8 mouse cellular contexts compared by ENCODE assay signal in genomic region chr9:72881026-72881768, GRCm38 (mm10). TPM values are rescaled to one million over a fixed set of nuclear protein-coding genes. Genes with fewer than 3 reads are reported as not detected.
DNase-seq lines count a peak whose midpoint lies in the region; ATAC-seq and TF ChIP-seq lines count a peak whose summit lies in the region.

No protein-coding gene starts in this region.

- peak; percentile 12 to 14 for DNase-seq in cerebellum, adult 18-20 months
- DNase-seq in adipocyte (ENCODE audit: low spot score), result peak; percentile 69
- peak; percentile 57 for DNase-seq in forebrain, embryonic 14.5 days (ENCODE audit: low spot score)
- peak; percentile 64 for DNase-seq in hindbrain, postnatal 0 days (ENCODE audit: low spot score)
- DNase-seq in liver, postnatal 0 days, result peak; percentile 56

- WGBS in forebrain, embryonic 14.5 days, result 20% methylated on average over 15 of the region's 15 CpGs
- 16% methylated on average over 15 of the region's 15 CpGs for WGBS in hindbrain, postnatal 0 days
- WGBS in liver, postnatal 0 days (ENCODE audit: insufficient replicate concordance), result 16% methylated on average over 15 of the region's 15 CpGs
- 22% methylated on average over 15 of the region's 15 CpGs for WGBS in stomach, embryonic 16.5 days

- TF ChIP-seq EP300 in liver, postnatal 0 days (IDR thresholded peaks at IDR 0.05; ENCODE audit: low read depth), result no peak; the same call in 1 of the 2 replicates

- no peaks in the 10 kb centered on the region for H3K9me3 ChIP-seq in forebrain, embryonic 14.5 days (replicated peaks; ENCODE audit: control insufficient read depth, low read length)
- no peaks in the 10 kb centered on the region for H3K9me3 ChIP-seq in hindbrain, postnatal 0 days (ENCODE audit: low read length)
- no peaks in the 10 kb centered on the region for H3K9me3 ChIP-seq in liver, postnatal 0 days (ENCODE audit: low read length)
- H3K9me3 ChIP-seq in stomach, embryonic 16.5 days (replicated peaks; ENCODE audit: control insufficient read depth, low read length), result no peaks in the 10 kb centered on the region

- no peak overlapping the region for H3K4me3 ChIP-seq in forebrain, embryonic 14.5 days (ENCODE audit: low read depth, low read length)
- no peak overlapping the region for H3K4me3 ChIP-seq in hindbrain, postnatal 0 days (ENCODE audit: low read length)
- no peak overlapping the region for H3K4me3 ChIP-seq in liver, postnatal 0 days (ENCODE audit: low read depth, low read length)
- no peak overlapping the region for H3K4me3 ChIP-seq in stomach, embryonic 16.5 days (replicated peaks; ENCODE audit: low read length)

- no peak for ATAC-seq in cerebellum, adult (ENCODE audit: insufficient number of reproducible peaks, low FRiP score, low TSS enrichment)
- ATAC-seq in forebrain, embryonic 14.5 days, result no peak
- peak; percentile 50; the same call in 1 of the 2 replicates for ATAC-seq in hindbrain, postnatal 0 days
- peak; percentile 84 for ATAC-seq in liver, postnatal 0 days
- ATAC-seq in stomach, embryonic 16.5 days (ENCODE audit: insufficient read depth, low FRiP score), result no peak
- no peak for ATAC-seq in megakaryocyte-erythroid progenitor cell, adult 5-6 weeks (replicated peaks; ENCODE audit: low FRiP score, low TSS enrichment, poor library complexity, severe bottlenecking)

- H3K27ac ChIP-seq in forebrain, embryonic 14.5 days (ENCODE audit: low read depth, low read length), result no peak overlapping the region
- H3K27ac ChIP-seq in hindbrain, postnatal 0 days, result peak overlapping the region; percentile 36; the same call in 1 of the 2 replicates
- peak overlapping the region; percentile 44 for H3K27ac ChIP-seq in liver, postnatal 0 days (ENCODE audit: low read depth)
- peak overlapping the region; percentile 29; the same call in 1 of the 2 replicates for H3K27ac ChIP-seq in stomach, embryonic 16.5 days (ENCODE audit: low read length)

- H3K4me2 ChIP-seq in forebrain, embryonic 14.5 days (ENCODE audit: low read length), result no peak overlapping the region; the same call in 1 of the 2 replicates
- H3K4me2 ChIP-seq in hindbrain, postnatal 0 days (ENCODE audit: low read depth, low read length), result peak overlapping the region; percentile 16; the same call in 1 of the 2 replicates
- H3K4me2 ChIP-seq in liver, postnatal 0 days (ENCODE audit: low read depth, low read length), result peak overlapping the region; percentile 36; the same call in 1 of the 2 replicates
- peak overlapping the region; percentile 11; the same call in 1 of the 2 replicates for H3K4me2 ChIP-seq in stomach, embryonic 16.5 days (ENCODE audit: low read depth, low read length)

- no peaks in the 10 kb centered on the region for H3K36me3 ChIP-seq in forebrain, embryonic 14.5 days (ENCODE audit: control insufficient read depth, insufficient read depth, low read length)
- H3K36me3 ChIP-seq in hindbrain, postnatal 0 days (ENCODE audit: insufficient read depth, low read length), result no peaks in the 10 kb centered on the region
- H3K36me3 ChIP-seq in liver, postnatal 0 days (replicated peaks; ENCODE audit: insufficient read depth, low read length), result no peaks in the 10 kb centered on the region
- no peaks in the 10 kb centered on the region for H3K36me3 ChIP-seq in stomach, embryonic 16.5 days (ENCODE audit: control insufficient read depth, insufficient read depth, low read length)

- no peak for TF ChIP-seq CTCF in hindbrain, postnatal 0 days (IDR thresholded peaks at IDR 0.05; ENCODE audit: low read depth)
- no peak for TF ChIP-seq CTCF in liver, postnatal 0 days (IDR thresholded peaks at IDR 0.05; ENCODE audit: low read depth)

- H3K9ac ChIP-seq in forebrain, embryonic 14.5 days (ENCODE audit: low read length), result peak overlapping the region; percentile 1; the same call in 1 of the 2 replicates
- no peak overlapping the region for H3K9ac ChIP-seq in hindbrain, postnatal 0 days (replicated peaks; ENCODE audit: low read length)
- H3K9ac ChIP-seq in liver, postnatal 0 days (replicated peaks), result no peak overlapping the region
- H3K9ac ChIP-seq in stomach, embryonic 16.5 days (ENCODE audit: low read length), result no peak overlapping the region

- H3K4me1 ChIP-seq in forebrain, embryonic 14.5 days (ENCODE audit: control insufficient read depth, insufficient read depth, low read length), result peaks cover 8% of the 10 kb centered on the region; the same call in 1 of the 2 replicates
- H3K4me1 ChIP-seq in hindbrain, postnatal 0 days (ENCODE audit: insufficient read depth, low read length), result no peaks in the 10 kb centered on the region
- peaks cover 10% of the 10 kb centered on the region for H3K4me1 ChIP-seq in liver, postnatal 0 days (ENCODE audit: insufficient read depth)
- peaks cover 38% of the 10 kb centered on the region for H3K4me1 ChIP-seq in stomach, embryonic 16.5 days (ENCODE audit: control insufficient read depth, insufficient read depth, low read length)

- no peaks in the 10 kb centered on the region; the same call in 1 of the 2 replicates for H3K27me3 ChIP-seq in forebrain, embryonic 14.5 days (replicated peaks; ENCODE audit: control insufficient read depth, insufficient read depth, low read length)
- no peaks in the 10 kb centered on the region for H3K27me3 ChIP-seq in hindbrain, postnatal 0 days (ENCODE audit: insufficient read depth, low read length)
- no peaks in the 10 kb centered on the region for H3K27me3 ChIP-seq in liver, postnatal 0 days (ENCODE audit: insufficient read depth, low read length)
- no peaks in the 10 kb centered on the region for H3K27me3 ChIP-seq in stomach, embryonic 16.5 days (ENCODE audit: control insufficient read depth, insufficient read depth, low read length)

RNA-seq across cellular contexts. Expression of gene Pygo1, which starts 44.2 kb away (rescaled TPM):
- 10.8 and 13.8 TPM in 2 replicates for polyA plus RNA-seq in forebrain, embryonic 14.5 days (2014; fragmentation: Nextera tagmentation; extraction: Ambion mirVana)
- 30.4 and 32.0 TPM in 2 replicates for total RNA-seq in hindbrain, postnatal 0 days (2014; rRNA removed)
- 8.5 and 9.2 TPM in 2 replicates for polyA plus RNA-seq in hindbrain, postnatal 0 days (2015; fragmentation: Nextera tagmentation; extraction: Ambion mirVana)
- polyA plus RNA-seq in liver, postnatal 0 days (2015; fragmentation: Nextera tagmentation; extraction: Ambion mirVana), result 0.06 and 0.08 TPM in 2 replicates
- polyA plus RNA-seq in stomach, embryonic 16.5 days (2015; fragmentation: Nextera tagmentation; extraction: Ambion mirVana), result 2.5 and 2.8 TPM in 2 replicates
- not detected in 2 replicates for total RNA-seq in megakaryocyte-erythroid progenitor cell, adult 5-6 weeks (2014; fragmentation: Nextera tagmentation)
- not detected in 2 replicates for total RNA-seq in megakaryocyte-erythroid progenitor cell, adult 5-6 weeks (2017)

Comparison
In these comparisons a context has a peak if more than half of its experiments do, and no peak if none do; other contexts are left out.
1. DNase-seq: peak in every context shown above with its lines; median percentile 69 in adipocyte; 64 in hindbrain, postnatal 0 days; 57 in forebrain, embryonic 14.5 days; 56 in liver, postnatal 0 days; 13 in cerebellum, adult 18-20 months.
2. ATAC-seq: peak in hindbrain, postnatal 0 days (single experiment) and liver, postnatal 0 days (single experiment); none in cerebellum, adult (single experiment), forebrain, embryonic 14.5 days (single experiment), stomach, embryonic 16.5 days (single experiment) and megakaryocyte-erythroid progenitor cell, adult 5-6 weeks (single experiment).